Mouse (Mus musculus) heart, adult 2 months (tissue): ENCODE data around the gene Rnf144a.

Experiments
- EP300 ChIP-seq: fragments of 200-500 bp; IDR thresholded peaks from 2 replicates; pipeline ENCODE4 v1.6.1; 2011; ENCODE audit warnings: low read depth, low read length, control low read depth; ENCODE audit not compliant: insufficient read depth
- POLR2A ChIP-seq: fragments of 200-500 bp; IDR thresholded peaks from 2 replicates; pipeline ENCODE4 v1.6.1; 2011; ENCODE audit warnings: mild to moderate bottlenecking, low read depth, low read length, control low read depth; ENCODE audit not compliant: insufficient read depth

DNA sequence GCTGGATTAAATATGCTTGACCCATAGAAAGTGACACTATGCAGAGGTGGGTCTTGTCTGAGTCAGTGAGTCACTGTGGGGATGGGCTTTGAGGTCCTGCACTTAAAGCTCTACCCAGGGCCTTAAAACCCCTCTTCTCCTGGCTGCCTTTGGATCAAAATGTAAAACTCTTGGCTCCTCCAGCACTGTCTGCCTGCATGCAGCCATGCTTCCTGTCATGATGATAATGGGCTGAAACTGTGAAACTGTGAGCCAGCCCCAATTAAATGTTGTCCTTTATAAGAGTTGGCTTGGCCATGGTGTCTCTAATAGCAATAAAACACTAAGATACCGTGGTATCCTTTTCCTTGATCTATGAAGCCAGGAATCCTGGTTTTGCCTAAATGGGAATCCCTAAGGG lies 13.8 kb downstream of the Rnf144a start:
- no peak for TF ChIP-seq EP300
- no peak for TF ChIP-seq POLR2A
